Mouse (Mus musculus): ENCODE measurements at regions not wholly inside any gene's neighbourhood (a gene's known extent, or its start where the extent isn't known, plus 50 kb on each side); places are given as distances from the start of the nearest gene placed in this dataset.

GRCm38 (mm10) chr3:80124621-80125020, 240.3 kb downstream of the Fam198b start:
- Histone ChIP-seq H3K4me1 (ENCODE audit: control insufficient read depth in 1 of 2, insufficient read depth in 2 of 2, low read length in 2 of 2) (no peaks in the 10 kb centered on the region), H3K27ac (ENCODE audit: control insufficient read depth, low read depth, low read length) (no peak overlapping the region), H3K27me3 (ENCODE audit: control insufficient read depth in 1 of 2, insufficient read depth in 2 of 2, low read length in 2 of 2) (no peaks in the 10 kb centered on the region; a peak in 1 of 4 replicates), H3K9me3 (replicated peaks; ENCODE audit: insufficient read depth, low read length) (no peaks in the 10 kb centered on the region), H3K36me3 (ENCODE audit: control insufficient read depth in 1 of 2, insufficient read depth in 2 of 2, low read length in 2 of 2) (no peaks in the 10 kb centered on the region), H3K4me3 (ENCODE audit: control insufficient read depth in 1 of 2, insufficient read depth in 1 of 2, low read depth in 2 of 2, low read length in 2 of 2) (no peak overlapping the region), H3K9ac (ENCODE audit: control insufficient read depth, low read depth, low read length, poor library complexity, severe bottlenecking) (no peak overlapping the region), H3K79me2 (ENCODE audit: control insufficient read depth, insufficient read depth, low read length, poor library complexity) (no peaks in the 10 kb centered on the region)
- TF ChIP-seq NRF1 (IDR thresholded peaks at IDR 0.05; ENCODE audit: insufficient read depth, low read depth, low read length, poor library complexity, severe bottlenecking) (no peak), CHD1 (IDR thresholded peaks at IDR 0.05; ENCODE audit: low read depth, low read length) (no peak), NELFE (IDR thresholded peaks at IDR 0.05; ENCODE audit: low read depth, low read length) (no peak), ETS1 (IDR thresholded peaks at IDR 0.05; ENCODE audit: low read depth, low read length) (no peak), EP300 (IDR thresholded peaks at IDR 0.05; ENCODE audit: low read depth in 1 of 2, low read length in 2 of 2) (no peak), CTCF (IDR thresholded peaks at IDR 0.05 in 2 of 3, conservative IDR thresholded peaks at IDR 0.05 in 1 of 3; ENCODE audit: control insufficient read depth in 1 of 3, insufficient read depth in 1 of 3, low read depth in 2 of 3, low read length in 3 of 3, poor library complexity in 1 of 3, severe bottlenecking in 1 of 3) (no peak), SIN3A (IDR thresholded peaks at IDR 0.05; ENCODE audit: low read length) (no peak), TBP (IDR thresholded peaks at IDR 0.05; ENCODE audit: low read depth, low read length) (no peak), MXI1 (IDR thresholded peaks at IDR 0.05; ENCODE audit: low read depth, low read length) (no peak), MAFK (IDR thresholded peaks at IDR 0.05; ENCODE audit: borderline replicate concordance, low read depth, low read length) (no peak), E2F4 (IDR thresholded peaks at IDR 0.05; ENCODE audit: borderline replicate concordance, low read depth, low read length) (no peak), MYC (IDR thresholded peaks at IDR 0.05; ENCODE audit: low read depth, low read length) (no peak), HCFC1 (IDR thresholded peaks at IDR 0.05; ENCODE audit: low read depth, low read length) (no peak), ZC3H11A (IDR thresholded peaks at IDR 0.05; ENCODE audit: low read depth, low read length) (no peak), POLR2A (IDR thresholded peaks at IDR 0.05; ENCODE audit: control insufficient read depth in 1 of 2, insufficient read depth in 1 of 2, low read depth in 1 of 2, low read length in 2 of 2, poor library complexity in 1 of 2) (no peak), SMC3 (IDR thresholded peaks at IDR 0.05; ENCODE audit: low read depth, low read length) (no peak), KAT2A (conservative IDR thresholded peaks at IDR 0.05; ENCODE audit: low read depth, low read length) (no peak), RCOR1 (IDR thresholded peaks at IDR 0.05; ENCODE audit: low read depth, low read length) (no peak), MAZ (IDR thresholded peaks at IDR 0.05; ENCODE audit: low read depth, low read length) (no peak), TAL1 (IDR thresholded peaks at IDR 0.05; ENCODE audit: low read length) (no peak)
- no peak for DNase-seq (ENCODE audit: low read depth, low spot score)

- H3K4me1 ChIP-seq (ENCODE audit: control insufficient read depth in 1 of 2, insufficient read depth in 2 of 2, low read length in 2 of 2) = no peaks in the 10 kb centered on the region
- H3K79me2 ChIP-seq (ENCODE audit: control insufficient read depth, insufficient read depth, low read length, poor library complexity) = no peaks in the 10 kb centered on the region
- H3K27me3 ChIP-seq (ENCODE audit: control insufficient read depth in 1 of 2, insufficient read depth in 2 of 2, low read length in 2 of 2) = no peaks in the 10 kb centered on the region
- no peak overlapping the region for H3K4me3 ChIP-seq (ENCODE audit: control insufficient read depth in 1 of 2, insufficient read depth in 1 of 2, low read depth in 2 of 2, low read length in 2 of 2)
- no peaks in the 10 kb centered on the region for H3K36me3 ChIP-seq (ENCODE audit: control insufficient read depth in 1 of 2, insufficient read depth in 2 of 2, low read length in 2 of 2)
- no peaks in the 10 kb centered on the region for H3K9me3 ChIP-seq (replicated peaks; ENCODE audit: insufficient read depth, low read length)
- H3K27ac ChIP-seq (ENCODE audit: control insufficient read depth, low read depth, low read length) = no peak overlapping the region
- DNase-seq (ENCODE audit: low read depth, low spot score) = no peak
- H3K9ac ChIP-seq (ENCODE audit: control insufficient read depth, low read depth, low read length, poor library complexity, severe bottlenecking) = no peak overlapping the region
- no peak for TF ChIP-seq NRF1 (IDR thresholded peaks at IDR 0.05; ENCODE audit: insufficient read depth, low read depth, low read length, poor library complexity, severe bottlenecking)
- TF ChIP-seq ZMIZ1 (IDR thresholded peaks at IDR 0.05; ENCODE audit: low read depth, low read length) = no peak
- TF ChIP-seq TBP (IDR thresholded peaks at IDR 0.05; ENCODE audit: low read depth, low read length) = no peak
- TF ChIP-seq MAFK (IDR thresholded peaks at IDR 0.05; ENCODE audit: borderline replicate concordance, low read depth, low read length) = no peak
- TF ChIP-seq MAX (IDR thresholded peaks at IDR 0.05; ENCODE audit: low read length) = no peak
- TF ChIP-seq UBTF (IDR thresholded peaks at IDR 0.05; ENCODE audit: borderline replicate concordance, insufficient read depth, low read depth, low read length) = no peak
- TF ChIP-seq MXI1 (IDR thresholded peaks at IDR 0.05; ENCODE audit: low read depth, low read length) = no peak
- TF ChIP-seq USF2 (IDR thresholded peaks at IDR 0.05; ENCODE audit: borderline replicate concordance in 1 of 2, insufficient read depth in 1 of 2, low read depth in 1 of 2, low read length in 2 of 2) = no peak
- no peak for TF ChIP-seq KAT2A (conservative IDR thresholded peaks at IDR 0.05; ENCODE audit: low read depth, low read length)
- TF ChIP-seq TCF12 (IDR thresholded peaks at IDR 0.05; ENCODE audit: low read depth, low read length) = no peak
- no peak for TF ChIP-seq SMC3 (IDR thresholded peaks at IDR 0.05; ENCODE audit: low read depth, low read length)
Observed at GRCm38 (mm10) chr3:80141697-80142096, 257.4 kb downstream of the Fam198b start.

All from MEL (cell line).